Mouse (Mus musculus): ENCODE measurements around the gene Slc16a14. TPM values are rescaled to one million over a fixed set of nuclear protein-coding genes. Genes with fewer than 3 reads are reported as not detected.
"Not testable (repeated sequence)": the region's sequence is repeated elsewhere in the genome, so short reads cannot be mapped to it uniquely, and the experiment has no call there.

The Slc16a14 gene
- under 1 TPM in 1 of 2 experiments, not detected in 1; 0.17 TPM for total RNA-seq (2021)

- DNase-seq: peak; percentile 9 to 21
- intact Hi-C loops (cut with DNase I): no loop called here
Observed at GRCm38 (mm10) chr1:84934503-84935333, at the start of gene Slc16a14. Slc16a14 (minus strand) TSS chr1:84935134.

GRCm38 (mm10) chr1:84961779-84962178 is 26.8 kb upstream of the Slc16a14 start:
- intact Hi-C loops (cut with DNase I); DNase-seq: not testable (repeated sequence)

GRCm38 (mm10) chr1:84957713-84958112 is 22.8 kb upstream of the Slc16a14 start:
- intact Hi-C loops (cut with DNase I); DNase-seq: not testable (repeated sequence)

GRCm38 (mm10) chr1:84956771-84957170 is 21.8 kb upstream of the Slc16a14 start:
- DNase-seq; intact Hi-C loops (cut with DNase I): not testable (repeated sequence)

- intact Hi-C loops (cut with DNase I): no loop called here
- DNase-seq: no peak
Observed at GRCm38 (mm10) chr1:84952456-84953181, 17.7 kb upstream of the Slc16a14 start.

- no peak for DNase-seq
- intact Hi-C loops (cut with DNase I): no loop called here
Observed at GRCm38 (mm10) chr1:84951566-84951965, 16.6 kb upstream of the Slc16a14 start.

GRCm38 (mm10) chr1:84947390-84947789 is 12.5 kb upstream of the Slc16a14 start:
- intact Hi-C loops (cut with DNase I): no loop called here
- DNase-seq: no peak

GRCm38 (mm10) chr1:84945950-84946349 is 11.0 kb upstream of the Slc16a14 start:
- intact Hi-C loops (cut with DNase I): no loop called here
- DNase-seq: no peak

GRCm38 (mm10) chr1:84943549-84943948 is 8.6 kb upstream of the Slc16a14 start:
- intact Hi-C loops (cut with DNase I): no loop called here
- no peak for DNase-seq

GRCm38 (mm10) chr1:84942666-84943065 is 7.7 kb upstream of the Slc16a14 start:
- intact Hi-C loops (cut with DNase I): no loop called here
- no peak for DNase-seq

GRCm38 (mm10) chr1:84940322-84940721 is 5.4 kb upstream of the Slc16a14 start:
- DNase-seq: no peak
- intact Hi-C loops (cut with DNase I): no loop called here

GRCm38 (mm10) chr1:84939466-84939865 is 4.5 kb upstream of the Slc16a14 start:
- DNase-seq: no peak
- intact Hi-C loops (cut with DNase I): no loop called here

- DNase-seq: no peak
- intact Hi-C loops (cut with DNase I): no loop called here
Observed at GRCm38 (mm10) chr1:84936716-84937510, 2.0 kb upstream of the Slc16a14 start.

- peak; percentile 22 to 26 for DNase-seq
- intact Hi-C loops (cut with DNase I): no loop called here
Observed at GRCm38 (mm10) chr1:84935668-84936067, 734 bp upstream of the Slc16a14 start.

GRCm38 (mm10) chr1:84934151-84934502 is 807 bp downstream of the Slc16a14 start:
- no peak for DNase-seq
- intact Hi-C loops (cut with DNase I): no loop called here

GRCm38 (mm10) chr1:84933472-84934150 is 1.3 kb downstream of the Slc16a14 start:
- peak; percentile 69 to 76 for DNase-seq
- intact Hi-C loops (cut with DNase I): no loop called here

GRCm38 (mm10) chr1:84925599-84925998 is 9.3 kb downstream of the Slc16a14 start:
- DNase-seq: peak in 1 of 2 experiments; percentile 9
- intact Hi-C loops (cut with DNase I): no loop called here

- intact Hi-C loops (cut with DNase I): no loop called here
- DNase-seq: no peak
Observed at GRCm38 (mm10) chr1:84924134-84924533, 10.8 kb downstream of the Slc16a14 start.

- intact Hi-C loops (cut with DNase I): no loop called here
- no peak for DNase-seq
Observed at GRCm38 (mm10) chr1:84923432-84923831, 11.5 kb downstream of the Slc16a14 start.

GRCm38 (mm10) chr1:84918865-84919264 is 16.1 kb downstream of the Slc16a14 start:
- no peak for DNase-seq
- intact Hi-C loops (cut with DNase I): no loop called here

Measured in heart, postnatal 10 days (tissue).